8 mouse cellular contexts compared by ENCODE assay signal in genomic region chr5:109844753-109845186, GRCm38 (mm10).
A peak's percentile ranks its signal among the peaks of the same experiment; 100 is the strongest.
DNase-seq lines count a peak whose midpoint lies in the region; ATAC-seq lines count a peak whose summit lies in the region.

No protein-coding gene starts in this region.

- H3K27ac ChIP-seq in heart, embryonic 13.5 days (replicated peaks): no peak overlapping the region
- H3K27ac ChIP-seq in kidney, embryonic 16.5 days (ENCODE audit: low read length): 0 out of 2 replicates have a peak overlapping the region, but pooled peaks have one; percentile 1

- no peaks in the 10 kb centered on the region for H3K36me3 ChIP-seq in heart, embryonic 13.5 days
- no peaks in the 10 kb centered on the region for H3K36me3 ChIP-seq in kidney, embryonic 16.5 days (ENCODE audit: insufficient read depth, low read length)

- peak overlapping the region; percentile 69 for H3K4me2 ChIP-seq in heart, embryonic 13.5 days
- peak overlapping the region; percentile 51 for H3K4me2 ChIP-seq in kidney, embryonic 16.5 days (replicated peaks; ENCODE audit: low read depth, low read length)

- peak; percentile 73; the same call in 1 of the 2 replicates for ATAC-seq in heart, embryonic 13.5 days (ENCODE audit: extremely low read depth, insufficient number of reproducible peaks, low FRiP score, low TSS enrichment)
- ATAC-seq in kidney, embryonic 16.5 days (ENCODE audit: low FRiP score, low TSS enrichment): peak; percentile 97

- no peaks in the 10 kb centered on the region for H3K27me3 ChIP-seq in heart, embryonic 13.5 days (replicated peaks)
- H3K27me3 ChIP-seq in kidney, embryonic 16.5 days (ENCODE audit: insufficient read depth, low read length): no peaks in the 10 kb centered on the region

- H3K4me1 ChIP-seq in heart, embryonic 13.5 days: no peaks in the 10 kb centered on the region; the same call in 1 of the 2 replicates
- H3K4me1 ChIP-seq in kidney, embryonic 16.5 days (ENCODE audit: insufficient read depth, low read length): no peaks in the 10 kb centered on the region

- H3K9ac ChIP-seq in heart, embryonic 13.5 days: peak overlapping the region; percentile 77
- peak overlapping the region; percentile 68 for H3K9ac ChIP-seq in kidney, embryonic 16.5 days (replicated peaks; ENCODE audit: low read length)

- H3K4me3 ChIP-seq in heart, embryonic 13.5 days: peak overlapping the region; percentile 61
- peak overlapping the region; percentile 57 for H3K4me3 ChIP-seq in kidney, embryonic 16.5 days (ENCODE audit: low read length)

- 2% methylated on average over 15 of the region's 15 CpGs for WGBS in heart, embryonic 13.5 days
- WGBS in kidney, embryonic 16.5 days: 2% methylated on average over 15 of the region's 15 CpGs

- H3K9me3 ChIP-seq in heart, embryonic 13.5 days: no peaks in the 10 kb centered on the region
- H3K9me3 ChIP-seq in kidney, embryonic 16.5 days (ENCODE audit: low read length): no peaks in the 10 kb centered on the region; the same call in 1 of the 2 replicates

- DNase-seq in cerebellum, adult 9-11 months: peak; percentile 2
- no peak for DNase-seq in cerebellum, adult 11 months
- peak; percentile 59 for DNase-seq in embryo, embryonic 9.5 days (ENCODE audit: extremely low spot score)
- DNase-seq in lung, postnatal 36 days: peak; percentile 84
- peak; percentile 37 for DNase-seq in retina, embryonic 14.5 days (ENCODE audit: low spot score)
- DNase-seq in left cerebral cortex, postnatal 36 days (ENCODE audit: low spot score in 2 of 2): no peak

- intact Hi-C loops in left cerebral cortex, postnatal 36 days (cut with DNase I): no loop called here

Comparison
In these comparisons a context has a peak if more than half of its experiments do, and no peak if none do; other contexts are left out.
1. DNase-seq: peak in cerebellum, adult 9-11 months (single experiment), embryo, embryonic 9.5 days (single experiment), lung, postnatal 36 days (single experiment) and retina, embryonic 14.5 days (single experiment); none in cerebellum, adult 11 months (single experiment) and left cerebral cortex, postnatal 36 days (0 of 2).